Mouse (Mus musculus) cortical plate, adult 2 months (tissue): ENCODE measurements at regions not wholly inside any gene's neighbourhood (a gene's known extent, or its start where the extent isn't known, plus 50 kb on each side); places are given as distances from the start of the nearest gene placed in this dataset.

ENCODE experiments used
- CTCF ChIP-seq: fragments of 200-500 bp; IDR thresholded peaks from 2 replicates; pipeline ENCODE4 v1.5.1; 2011; ENCODE audit warnings: mild to moderate bottlenecking, control low read depth, low read length; ENCODE audit not compliant: insufficient read depth; ENCODE audit errors: extremely low read depth
- POLR2A ChIP-seq: fragments of 200-500 bp; IDR thresholded peaks from 2 replicates; pipeline ENCODE4 v1.6.1; 2011; ENCODE audit warnings: mild to moderate bottlenecking, low read length, control low read depth; ENCODE audit not compliant: insufficient read depth; ENCODE audit errors: extremely low read depth

DNA sequence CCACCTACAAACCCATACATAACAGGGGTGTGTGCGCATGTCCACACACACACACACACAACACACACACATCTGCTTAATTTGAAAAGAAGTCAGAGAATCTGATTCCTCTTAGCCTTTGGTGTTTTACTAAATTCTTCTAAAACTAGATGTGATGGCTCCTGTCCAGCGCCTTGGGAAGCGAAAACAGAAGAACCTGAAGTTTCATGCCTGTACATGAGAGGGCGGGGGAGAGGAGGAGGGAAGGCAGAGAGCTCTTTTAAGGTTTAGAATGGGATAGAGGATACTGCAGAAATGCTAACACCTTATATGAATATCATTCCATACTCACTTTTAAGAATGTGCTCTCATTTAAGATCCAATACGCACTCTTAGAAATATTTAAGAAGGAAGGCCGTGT lies 64.5 kb upstream of the Fer start:
- TF ChIP-seq POLR2A (no peak), CTCF (no peak)
